21 mouse cellular contexts compared by ENCODE assay signal in genomic region chr6:24342471-24342870, GRCm38 (mm10).
A peak's percentile ranks its signal among the peaks of the same experiment; 100 is the strongest.
DNase-seq lines count a peak whose midpoint lies in the region; ATAC-seq lines count a peak whose summit lies in the region.
"Had no signal": no experiment of that assay in that cellular context is flagged by ENCODE, and none has a peak within 500 bp of the region (broad histone marks: within the 10 kb centered on the region; RNA-seq: fewer than 3 reads in every experiment).

No protein-coding gene starts in this region.

- DNase-seq in kidney, adult 9 months, result peak; percentile 17
- no peak for DNase-seq in kidney, postnatal 25 days
- DNase-seq in ES-CJ7 (ENCODE audit: low read depth, low spot score) (peak; percentile 90), R1 (ENCODE audit: low read depth, low spot score) (peak; percentile 94)
- DNase-seq in lung, postnatal 36 days, result no peak
- no peak for DNase-seq in lung, postnatal 4 days
- DNase-seq: adrenal gland, adult 8-10 months; adrenal gland, postnatal 14 days; adrenal gland, postnatal 36 days; cerebellum, adult 11 months; cerebellum, adult 18-20 months; cerebellum, adult 8-10 months; cerebellum, adult 9-11 months; cerebellum, postnatal 14 days; cerebellum, postnatal 36 days; embryo, embryonic 11 days had no signal

- no peak for ATAC-seq in cerebellum, adult (ENCODE audit: insufficient number of reproducible peaks, low FRiP score, low TSS enrichment)
- ATAC-seq: activated CD4-positive, CD25-positive, alpha-beta regulatory T cell, adult 4 months; forebrain, embryonic 14.5 days; forebrain, embryonic 16.5 days; Patski had no signal

Comparison
In these comparisons a context has a peak if more than half of its experiments do, and no peak if none do; other contexts are left out.
1. DNase-seq: peak in kidney, adult 9 months (single experiment), ES-CJ7 (single experiment) and R1 (single experiment); none in kidney, postnatal 25 days (0 of 2), lung, postnatal 36 days (single experiment) and lung, postnatal 4 days (0 of 2).